Mouse (Mus musculus): ENCODE data around the gene Cpt1a.

DNA sequence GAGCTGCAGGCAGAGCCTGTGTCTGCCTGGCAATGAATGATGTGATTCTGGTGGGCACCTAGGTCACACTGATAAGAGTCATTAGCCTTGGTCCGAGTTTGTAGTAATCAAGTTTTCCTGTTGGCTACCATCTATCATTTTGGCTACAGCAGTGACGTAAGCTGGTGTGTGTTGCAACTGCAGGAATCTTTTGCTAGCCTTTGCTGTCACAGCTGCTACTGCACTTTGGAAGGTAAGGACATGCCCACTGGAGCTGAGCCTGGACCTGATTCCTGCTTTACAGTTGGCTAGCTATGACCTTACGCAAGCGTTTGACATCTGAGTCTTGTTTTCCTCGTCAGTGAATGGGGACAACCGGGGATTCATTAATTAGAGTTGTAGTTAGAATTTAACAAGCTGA lies 11.1 kb downstream of the Cpt1a start:
- TF ChIP-seq CTCF (IDR thresholded peaks at IDR 0.05; ENCODE audit: low read depth, low read length) (no peak), TAL1 (conservative IDR thresholded peaks at IDR 0.05; ENCODE audit: low read depth, low read length) (0 out of 2 replicates have a peak, but pooled peaks have one; percentile 12), GATA2 (IDR thresholded peaks at IDR 0.05; ENCODE audit: borderline replicate concordance, low read depth, low read length) (no peak), POLR2AphosphoS5 (IDR thresholded peaks at IDR 0.05; ENCODE audit: insufficient replicate concordance, low read depth, low read length) (no peak), GATA1 (IDR thresholded peaks at IDR 0.05; ENCODE audit: borderline replicate concordance, low read length) (no peak)
